Mouse (Mus musculus) mouse trophoblast stem cell (cell line): ENCODE results near the gene H2afx.
"Not testable (repeated sequence)": the region's sequence is repeated elsewhere in the genome, so short reads cannot be mapped to it uniquely, and the experiment has no call there.

ENCODE experiments used
- in situ Hi-C, 2 experiments: fragments of 300-500 bp; cut with MseI, MboI; formaldehyde crosslinking; loops; 2 replicates in 1 of 2; 3 replicates in 1 of 2; pipeline ENCODE4 v1.15.1; 2025

The H2afx gene

DNA sequence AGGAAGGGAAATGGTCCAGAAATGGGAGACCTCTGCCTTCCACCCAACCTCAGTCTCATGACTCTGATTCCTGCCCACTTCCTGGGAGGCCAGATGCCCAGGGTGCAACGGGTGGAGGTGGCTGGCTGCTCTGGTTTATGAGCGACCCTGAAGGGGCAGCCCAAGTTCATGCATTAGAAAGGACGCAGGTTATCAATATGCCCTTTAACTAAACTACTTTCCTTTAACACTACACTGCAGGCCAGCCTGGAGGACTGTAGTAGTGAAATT lies 15.7 kb upstream of the H2afx start:
- in situ Hi-C loops: no loop called here

- in situ Hi-C loops: no loop called here
These were observed 15.2 kb upstream of the H2afx start for GRCm38 (mm10) chr9:44319105-44319886.

- in situ Hi-C loops: no loop called here
These were observed 14.4 kb upstream of the H2afx start, which contains the start of gene C2cd2l for GRCm38 (mm10) chr9:44319887-44320798. Gene C2cd2l, minus strand, starts transcription at chr9:44320285.

DNA sequence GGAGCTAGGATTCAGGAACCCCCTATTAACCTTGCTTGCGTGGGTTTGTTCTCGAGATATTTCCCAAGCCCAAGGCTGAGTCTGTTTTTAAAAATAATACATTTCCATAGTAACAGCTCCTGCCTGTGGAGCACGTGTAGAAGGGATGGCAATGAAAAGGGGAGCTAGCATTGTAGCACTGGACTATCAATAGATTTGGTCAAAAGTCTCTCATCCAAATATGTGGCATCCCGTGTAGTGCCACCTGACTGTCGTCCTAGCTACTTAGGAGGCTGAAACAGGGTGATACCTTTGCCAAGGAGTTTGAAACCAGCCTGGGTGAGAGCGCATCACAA lies 13.7 kb upstream of the H2afx start:
- in situ Hi-C loops: no loop called here

DNA sequence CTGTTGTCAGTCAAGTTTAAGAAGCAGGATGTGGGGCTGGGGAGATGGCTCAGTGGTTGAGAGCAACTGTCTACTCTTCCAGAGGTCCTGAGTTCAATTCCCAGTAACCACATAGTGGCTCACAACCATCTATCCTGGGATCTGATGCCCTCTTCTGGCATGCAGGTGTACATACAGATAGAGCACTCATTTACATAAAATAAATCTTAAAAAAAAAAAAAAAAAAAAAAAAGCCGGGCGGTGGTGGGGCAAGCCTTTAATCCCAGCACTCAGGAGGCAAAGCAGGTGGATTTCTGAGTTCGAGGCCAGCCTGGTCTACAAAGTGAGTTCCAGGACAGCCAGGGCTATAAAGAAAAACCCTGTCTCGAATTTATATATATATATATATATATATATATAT lies 10.8 kb upstream of the H2afx start:
- in situ Hi-C loops: not testable (repeated sequence)

- in situ Hi-C loops: no loop called here
These were observed 10.3 kb upstream of the H2afx start for GRCm38 (mm10) chr9:44324147-44324546.

DNA sequence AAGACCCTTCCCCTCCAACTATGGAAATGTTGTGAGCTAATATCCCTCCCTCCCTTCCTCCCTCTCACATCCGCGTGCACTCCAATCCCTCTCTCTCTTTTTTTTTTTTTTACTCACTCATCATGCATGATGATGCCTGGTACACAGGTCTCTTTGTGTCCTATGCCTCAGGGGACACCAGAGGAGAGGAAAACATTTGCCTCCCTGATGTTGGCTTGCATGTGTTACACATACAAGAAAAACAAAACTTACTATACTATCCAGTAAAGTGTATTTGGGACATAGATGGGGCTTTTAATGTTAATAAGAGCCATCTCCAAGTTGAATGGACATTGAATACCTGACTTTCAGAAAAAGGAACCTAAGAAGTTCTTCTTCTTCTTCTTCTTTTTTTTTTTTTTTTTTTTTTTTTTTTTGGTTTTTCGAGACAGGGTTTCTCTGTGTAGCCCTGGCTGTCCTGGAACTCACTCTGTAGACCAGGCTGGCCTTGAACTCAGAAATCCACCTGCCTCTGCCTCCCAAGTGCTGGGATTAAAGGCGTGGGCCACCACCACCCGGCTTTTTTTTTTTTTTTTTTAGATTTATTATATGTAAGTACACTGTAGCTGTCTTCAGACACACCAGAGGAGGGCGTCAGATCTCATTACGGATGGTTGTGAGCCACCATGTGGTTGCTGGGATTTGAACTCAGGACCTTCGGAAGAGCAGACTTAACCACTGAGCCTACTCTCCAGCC lies 9.3 kb upstream of the H2afx start:
- in situ Hi-C loops: not testable (repeated sequence)

GRCm38 (mm10) chr9:44325768-44326370 lies 8.6 kb upstream of the H2afx start, which contains the start of gene Dpagt1:
Gene Dpagt1, plus strand, starts transcription at chr9:44326019.
- in situ Hi-C loops: no loop called here

DNA sequence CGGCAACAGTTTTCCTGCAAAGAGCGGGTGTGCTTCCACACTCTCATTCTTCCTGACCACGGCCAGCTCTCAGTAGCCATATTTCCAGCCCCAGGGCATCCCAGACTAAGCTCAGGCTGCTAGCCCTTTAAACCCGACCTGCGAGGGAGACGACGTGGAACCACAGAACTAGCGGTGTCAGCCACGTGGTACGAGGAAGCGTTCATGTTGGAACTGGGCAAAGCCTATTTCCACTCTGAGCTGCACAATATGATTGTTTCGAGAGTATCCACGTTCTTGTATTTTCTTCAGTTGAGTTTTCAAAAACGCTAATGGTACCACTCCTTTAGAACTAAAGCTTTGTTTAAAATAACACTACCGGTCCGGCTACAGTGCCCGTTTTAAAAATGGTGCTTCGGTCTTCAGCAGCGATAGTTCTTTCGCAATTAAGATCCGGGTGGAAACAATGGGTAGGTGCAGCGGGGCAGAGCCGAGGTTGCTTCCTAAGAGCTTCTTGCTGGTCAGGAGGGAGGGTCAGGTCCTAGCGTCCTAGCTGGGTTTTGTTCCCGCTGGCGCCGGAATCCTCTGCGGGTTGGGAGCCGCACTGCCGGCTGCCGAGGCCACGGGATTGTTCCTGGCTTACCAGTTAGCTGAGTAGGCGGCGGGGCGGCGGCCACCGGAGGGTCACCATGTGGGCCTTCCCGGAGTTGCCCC lies 8.0 kb upstream of the H2afx start:
- in situ Hi-C loops: no loop called here

DNA sequence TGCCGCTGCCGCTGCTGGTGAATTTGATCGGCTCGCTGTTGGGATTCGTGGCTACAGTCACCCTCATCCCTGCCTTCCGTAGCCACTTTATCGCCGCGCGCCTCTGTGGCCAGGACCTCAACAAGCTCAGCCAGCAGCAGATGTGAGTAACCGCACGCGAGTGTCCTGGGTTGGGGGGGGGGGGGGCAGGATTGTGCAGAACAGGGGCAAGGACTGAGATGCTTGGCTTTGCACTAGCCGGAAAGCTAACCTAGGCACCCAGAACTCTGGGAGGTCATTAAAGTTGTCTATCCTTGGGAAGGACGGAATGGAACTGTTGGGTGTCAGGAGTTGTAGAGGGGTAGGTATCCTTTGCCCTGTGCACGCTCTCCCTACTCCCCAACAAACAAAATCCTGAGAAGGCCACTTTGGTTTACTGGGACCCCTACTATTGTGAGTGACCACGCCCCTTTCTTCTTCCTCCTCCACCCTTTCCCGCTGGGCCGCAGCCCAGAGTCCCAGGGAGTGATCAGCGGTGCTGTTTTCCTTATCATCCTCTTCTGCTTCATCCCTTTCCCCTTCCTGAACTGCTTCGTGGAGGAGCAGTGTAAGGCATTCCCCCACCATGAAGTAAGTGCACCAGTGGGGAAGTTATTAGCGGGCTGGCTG lies 7.3 kb upstream of the H2afx start:
- in situ Hi-C loops: no loop called here

- in situ Hi-C loops: no loop called here
These were observed 6.6 kb upstream of the H2afx start for GRCm38 (mm10) chr9:44327926-44328325.

- in situ Hi-C loops: no loop called here
These were observed 3.8 kb upstream of the H2afx start for GRCm38 (mm10) chr9:44330736-44331135.

DNA sequence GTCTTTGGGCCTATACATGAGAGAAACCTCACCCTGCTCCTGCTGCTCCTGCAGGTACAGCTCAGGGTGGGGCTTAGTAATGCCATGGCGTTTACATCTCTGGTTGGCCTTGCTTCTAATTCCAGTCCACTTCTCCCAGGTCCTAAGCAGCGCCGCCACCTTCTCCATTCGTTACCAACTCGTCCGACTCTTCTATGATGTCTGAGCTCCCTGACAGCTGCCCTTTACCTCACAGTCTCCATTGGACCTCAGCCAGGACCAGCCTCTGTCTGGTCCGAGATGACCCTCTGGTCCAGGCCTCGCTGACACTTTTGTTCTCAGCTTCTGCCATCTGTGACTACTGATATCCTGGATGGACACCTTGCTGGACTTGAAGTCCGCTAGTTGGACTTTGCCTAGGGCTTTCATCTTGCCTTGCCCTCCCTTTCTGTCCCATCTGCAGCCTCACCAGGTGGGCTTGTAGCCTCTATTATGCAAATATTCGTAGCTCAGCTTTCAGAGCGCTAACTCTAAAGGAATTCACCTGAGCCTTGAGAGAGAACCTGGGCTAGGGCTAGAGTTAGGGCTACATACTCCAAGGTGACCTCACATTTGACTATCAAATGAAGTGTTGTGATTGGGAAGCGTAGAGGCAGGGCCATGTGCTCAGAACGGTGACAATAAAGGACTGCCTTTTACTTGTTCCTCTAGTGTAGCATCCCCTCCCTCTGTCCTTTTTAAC lies 1.4 kb upstream of the H2afx start:
- in situ Hi-C loops: no loop called here

DNA sequence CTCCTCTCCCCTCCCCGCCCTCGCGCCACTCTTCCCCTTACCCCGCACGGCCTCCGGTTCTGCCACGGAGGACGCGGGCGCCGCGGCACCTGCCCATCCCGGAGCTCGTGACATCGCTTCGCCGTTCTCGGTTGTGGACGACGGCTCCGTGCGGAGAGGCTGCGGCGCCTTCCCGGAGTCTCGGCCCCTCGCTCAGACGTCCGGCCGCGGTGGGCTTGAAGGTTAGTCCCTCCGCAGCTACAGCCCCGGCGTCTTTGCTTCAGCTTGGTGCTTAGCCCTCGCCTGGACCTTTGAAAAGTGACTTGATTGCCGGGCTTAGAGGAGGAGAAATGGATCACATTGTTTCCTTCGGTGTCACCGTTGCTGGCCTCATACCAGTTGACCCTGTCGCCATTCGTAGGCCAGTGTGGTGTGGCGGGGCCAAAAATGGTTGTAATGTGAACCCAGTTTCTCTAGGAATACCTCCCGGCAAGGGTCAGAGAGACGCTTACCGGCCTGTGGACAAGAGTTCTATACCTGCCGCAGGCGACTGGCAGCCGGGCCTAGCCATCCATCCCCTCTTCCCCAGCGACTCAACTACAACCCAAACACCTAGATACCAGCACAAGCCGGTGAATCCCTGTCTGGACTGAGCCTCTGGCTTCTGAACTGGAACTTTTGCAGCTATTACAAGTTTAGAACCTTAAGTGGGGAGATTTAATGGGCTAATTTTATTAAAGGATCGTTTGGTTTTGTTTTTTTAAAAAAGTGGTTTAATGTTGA lies 1.0 kb downstream of the H2afx start:
- in situ Hi-C loops: no loop called here

GRCm38 (mm10) chr9:44336093-44336406 lies 1.6 kb downstream of the H2afx start:
- in situ Hi-C loops: no loop called here

GRCm38 (mm10) chr9:44336513-44336912 lies 2.0 kb downstream of the H2afx start:
- in situ Hi-C loops: not testable (repeated sequence)

GRCm38 (mm10) chr9:44336964-44337363 lies 2.5 kb downstream of the H2afx start:
- in situ Hi-C loops: no loop called here

DNA sequence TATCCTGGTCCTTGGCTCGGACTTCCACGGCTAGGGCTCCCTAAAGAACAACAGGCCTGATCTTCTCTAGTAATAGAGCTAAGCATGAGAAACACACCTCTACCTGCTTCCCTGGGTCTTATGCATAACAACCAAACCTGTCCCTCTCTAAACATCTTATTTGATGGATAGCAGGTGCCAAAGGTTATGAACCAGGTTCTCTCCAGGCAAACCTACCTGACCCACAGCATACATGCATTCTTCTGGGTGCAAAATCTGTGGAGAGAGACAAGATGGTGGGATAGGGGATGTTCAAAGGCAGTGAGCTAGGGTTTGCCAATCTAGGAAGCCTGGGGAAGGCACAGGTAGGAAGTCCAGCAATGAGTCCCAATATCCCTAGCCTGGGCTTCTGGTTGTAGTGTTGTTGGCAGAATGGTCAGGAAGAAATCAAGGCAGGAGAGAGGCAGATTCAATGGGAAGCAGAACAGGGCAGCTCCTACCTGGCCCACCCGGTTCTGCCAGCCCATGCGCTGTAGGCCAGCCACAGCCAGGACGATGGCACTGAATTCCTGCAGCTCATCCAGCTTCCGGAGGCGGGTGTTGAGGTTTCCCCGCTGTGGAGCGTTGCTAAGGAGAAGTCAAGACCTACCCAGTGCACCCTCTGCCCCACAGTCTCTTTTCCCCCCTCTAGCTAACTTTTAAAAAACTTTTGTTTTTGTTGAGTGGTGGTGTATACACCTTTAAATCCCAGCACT lies 3.1 kb downstream of the H2afx start:
- in situ Hi-C loops: no loop called here

- in situ Hi-C loops: no loop called here
These were observed 4.1 kb downstream of the H2afx start for GRCm38 (mm10) chr9:44338574-44338973.
